ENCODE assay signal across 26 mouse cellular contexts in the genomic region with DNA sequence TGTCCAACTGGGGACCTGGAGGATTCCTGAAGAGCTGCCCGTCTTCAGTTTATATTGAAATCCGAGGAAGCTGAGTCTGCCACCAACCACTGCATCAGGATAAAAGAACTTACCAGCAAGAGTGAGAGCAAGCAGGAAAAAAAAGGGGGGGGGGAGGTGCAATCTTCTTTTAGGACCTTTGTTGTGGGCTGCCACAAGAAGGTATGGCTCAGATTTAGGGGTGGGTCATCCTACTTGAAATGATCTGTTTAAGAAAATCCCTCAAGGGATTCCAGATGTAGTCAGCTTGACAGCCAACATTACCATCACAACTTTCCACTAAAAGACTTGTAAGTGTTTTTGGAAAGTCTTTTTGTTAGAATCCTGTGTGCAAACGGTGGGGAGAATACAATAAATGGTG. TPM values are rescaled to one million over a fixed set of nuclear protein-coding genes. Genes with fewer than 3 reads are reported as not detected.
"Had no signal": no experiment of that assay in that cellular context is flagged by ENCODE, and none has a peak within 500 bp of the region (broad histone marks: within the 10 kb centered on the region; RNA-seq: fewer than 3 reads in every experiment).

No protein-coding gene starts in this region.

- DNase-seq: gastrocnemius, postnatal 14 days; gastrocnemius, postnatal 36 days; heart, adult 2 months; heart, postnatal 14 days; heart, postnatal 36 days; kidney, adult 18-20 months; kidney, adult 8-10 months; kidney, postnatal 10 days; kidney, postnatal 25 days; kidney, postnatal 4 days; layer of hippocampus, adult 9-11 months; layer of hippocampus, postnatal 36 days; liver; liver, embryonic 13.5 days had no signal

- H3K4me3 ChIP-seq: heart, adult 2 months; heart, embryonic 13.5 days; heart, embryonic 15.5 days; hindbrain, embryonic 13.5 days; hindbrain, embryonic 15.5 days; intestine, embryonic 15.5 days; layer of hippocampus, adult 2 months; limb, embryonic 10.5 days; limb, embryonic 12.5 days; liver, embryonic 13.5 days had no signal

- H3K9me3 ChIP-seq: heart, embryonic 13.5 days; heart, embryonic 15.5 days; hindbrain, embryonic 13.5 days; hindbrain, embryonic 15.5 days; intestine, embryonic 15.5 days; limb, embryonic 10.5 days; limb, embryonic 12.5 days; liver, embryonic 13.5 days had no signal

- H3K4me1 ChIP-seq: hindbrain, embryonic 13.5 days; hindbrain, embryonic 15.5 days; intestine, embryonic 15.5 days had no signal

- H3K4me2 ChIP-seq: heart, embryonic 11.5 days; heart, embryonic 13.5 days; heart, embryonic 15.5 days; hindbrain, embryonic 13.5 days; hindbrain, embryonic 15.5 days; intestine, embryonic 15.5 days; limb, embryonic 12.5 days; liver, embryonic 11.5 days; liver, embryonic 13.5 days had no signal

- H3K9ac ChIP-seq: heart, embryonic 13.5 days; heart, embryonic 15.5 days; hindbrain, embryonic 13.5 days; hindbrain, embryonic 15.5 days; intestine, embryonic 15.5 days; limb, embryonic 12.5 days; liver, embryonic 13.5 days had no signal

- ATAC-seq: hindbrain, postnatal 0 days; intestine, embryonic 15.5 days; intestine, postnatal 0 days had no signal

- H3K27ac ChIP-seq: heart, adult 2 months; heart, embryonic 13.5 days; heart, embryonic 15.5 days; hindbrain, embryonic 13.5 days; hindbrain, embryonic 15.5 days; hindbrain, postnatal 0 days; intestine, embryonic 15.5 days; layer of hippocampus, adult 2 months; limb, embryonic 10.5 days; limb, embryonic 12.5 days; liver, embryonic 13.5 days had no signal

- H3K36me3 ChIP-seq: heart, embryonic 13.5 days; heart, embryonic 15.5 days; hindbrain, embryonic 13.5 days; hindbrain, embryonic 15.5 days; intestine, embryonic 15.5 days; limb, embryonic 10.5 days; limb, embryonic 12.5 days; liver, embryonic 13.5 days had no signal

- H3K27me3 ChIP-seq: heart, embryonic 13.5 days; heart, embryonic 15.5 days; hindbrain, embryonic 13.5 days; hindbrain, embryonic 15.5 days; intestine, embryonic 15.5 days; limb, embryonic 12.5 days; liver, embryonic 13.5 days had no signal

RNA-seq across cellular contexts. Expression of a gene that starts 2.7 kb away (rescaled TPM):
- total RNA-seq: gastrocnemius, postnatal 36 days; hindbrain, postnatal 0 days had no signal
